Mouse (Mus musculus) thymus, postnatal 36 days (tissue): ENCODE results near the gene Asrgl1.
"Not testable (repeated sequence)": the region's sequence is repeated elsewhere in the genome, so short reads cannot be mapped to it uniquely, and the experiment has no call there.

ENCODE experiments used
- DNase-seq, 2 experiments: peaks; one replicate each; pipeline ENCODE4 v3.0.0; 2022; ENCODE audit warnings: mixed read lengths in 2 of 2

The Asrgl1 gene

GRCm38 (mm10) chr19:9135512-9136331, at the start of gene Asrgl1:
Asrgl1 (minus strand) TSS chr19:9135636.
- DNase-seq: peak; percentile 91 to 94

- DNase-seq: no peak
These were observed 10.8 kb upstream of the Asrgl1 start for GRCm38 (mm10) chr19:9146214-9146613.

DNA sequence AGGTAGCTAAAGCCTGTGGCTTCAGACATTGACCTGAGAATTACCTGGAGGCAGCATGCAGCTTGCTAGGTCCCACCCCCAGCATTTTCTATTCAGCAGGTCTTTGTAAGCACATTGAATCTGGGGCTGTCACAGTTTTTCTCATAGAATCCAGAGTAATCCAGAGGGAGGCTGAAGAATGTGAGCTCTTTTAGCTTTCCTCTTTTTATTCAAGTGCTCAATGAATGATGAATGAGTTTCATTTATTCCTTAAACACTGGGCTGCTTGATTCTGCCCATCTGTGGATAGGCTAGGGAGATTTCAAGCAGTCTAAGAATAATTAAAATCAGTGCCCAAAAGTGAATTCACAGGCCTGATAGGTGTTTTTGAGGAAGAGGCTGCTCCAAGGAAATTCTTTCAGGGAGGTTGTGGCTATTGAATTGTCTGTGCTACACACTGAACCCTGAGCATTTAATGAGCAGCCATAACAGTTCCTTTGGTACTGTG, 8.2 kb upstream of the Asrgl1 start:
- no peak for DNase-seq

DNA sequence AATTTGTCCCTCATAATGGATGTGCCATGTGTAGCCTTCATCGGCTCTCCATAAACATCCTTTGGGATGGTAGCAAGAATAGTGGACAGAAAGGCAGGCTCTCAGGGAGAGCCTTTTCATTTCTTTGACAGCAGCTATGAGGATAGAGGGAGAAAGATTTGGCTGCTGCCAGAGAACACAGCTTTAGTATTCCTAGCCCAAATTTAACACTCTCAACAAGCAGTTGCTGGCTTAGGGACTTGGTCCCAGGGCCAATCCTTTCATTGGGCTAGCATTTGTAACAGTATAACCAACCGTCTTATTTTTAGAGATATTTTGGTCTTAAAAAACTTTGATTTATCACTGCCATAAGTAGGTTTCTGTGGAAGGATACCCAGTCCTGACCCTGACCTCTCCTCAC, 7.8 kb upstream of the Asrgl1 start:
- no peak for DNase-seq

DNA sequence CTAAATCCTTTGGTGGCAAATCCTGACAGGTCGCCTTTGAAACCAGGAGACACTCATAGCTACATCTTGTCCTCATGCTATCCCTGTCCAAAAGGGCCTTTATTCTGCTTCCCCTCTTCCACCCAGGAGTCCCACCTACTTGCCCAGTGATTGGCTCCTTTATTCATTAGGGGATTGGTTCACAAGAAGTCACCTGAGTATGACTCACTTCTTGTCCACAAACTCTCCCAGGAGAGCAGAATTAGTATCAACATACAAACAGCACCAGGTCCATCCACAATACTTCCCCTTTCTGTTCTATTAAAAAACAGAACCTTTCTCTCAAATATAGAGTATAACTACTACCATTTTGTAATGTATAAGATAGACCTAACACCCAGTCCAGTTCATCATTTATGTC, 4.9 kb upstream of the Asrgl1 start:
- DNase-seq: not testable (repeated sequence)

- DNase-seq: no peak
These were observed 1.7 kb upstream of the Asrgl1 start for GRCm38 (mm10) chr19:9137159-9137558.

- DNase-seq: peak; percentile 38 to 48
These were observed 507 bp downstream of the Asrgl1 start for GRCm38 (mm10) chr19:9134746-9135511.

GRCm38 (mm10) chr19:9129996-9130395, 5.4 kb downstream of the Asrgl1 start:
- no peak for DNase-seq

- no peak for DNase-seq
These were observed 6.8 kb downstream of the Asrgl1 start for GRCm38 (mm10) chr19:9128499-9129194.

DNA sequence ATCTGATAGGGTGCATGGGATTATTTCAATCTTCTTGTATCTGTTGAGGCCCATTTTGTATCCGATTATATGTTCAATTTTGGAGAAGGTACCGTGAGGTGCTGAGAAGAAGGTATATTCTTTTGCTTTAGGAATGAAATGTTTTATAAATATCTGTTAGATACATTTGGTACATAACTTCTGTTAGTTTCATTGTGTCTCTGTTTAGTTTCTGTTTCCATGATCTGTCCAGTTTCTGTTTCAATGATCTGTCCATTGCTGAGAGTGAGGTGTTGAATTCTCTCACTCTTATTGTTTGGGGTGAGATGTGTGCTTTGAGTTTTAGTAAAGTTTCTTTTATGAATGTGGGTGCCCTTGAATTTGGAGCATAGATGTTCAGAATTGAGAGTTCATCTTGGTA, 11.4 kb downstream of the Asrgl1 start:
- not testable (repeated sequence) for DNase-seq

DNA sequence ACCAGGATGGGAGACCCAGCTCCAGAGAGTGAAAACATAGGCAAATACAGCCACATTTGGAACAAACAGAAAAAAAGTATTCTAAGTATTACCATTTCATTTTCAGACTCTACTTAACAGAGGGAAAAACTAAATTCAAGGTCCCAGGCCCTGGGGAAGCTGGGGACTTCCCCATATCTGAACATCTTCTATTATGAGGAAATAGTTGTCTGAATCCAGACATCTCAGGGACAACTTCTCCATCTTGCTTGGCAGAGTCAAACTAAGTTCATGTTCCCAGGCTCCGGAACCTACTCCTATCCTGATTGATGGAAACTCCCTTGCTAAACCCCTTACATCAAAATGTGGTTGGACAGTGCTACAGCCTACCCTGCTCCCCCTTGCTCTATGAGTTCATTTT, 13.0 kb downstream of the Asrgl1 start:
- DNase-seq: no peak

DNA sequence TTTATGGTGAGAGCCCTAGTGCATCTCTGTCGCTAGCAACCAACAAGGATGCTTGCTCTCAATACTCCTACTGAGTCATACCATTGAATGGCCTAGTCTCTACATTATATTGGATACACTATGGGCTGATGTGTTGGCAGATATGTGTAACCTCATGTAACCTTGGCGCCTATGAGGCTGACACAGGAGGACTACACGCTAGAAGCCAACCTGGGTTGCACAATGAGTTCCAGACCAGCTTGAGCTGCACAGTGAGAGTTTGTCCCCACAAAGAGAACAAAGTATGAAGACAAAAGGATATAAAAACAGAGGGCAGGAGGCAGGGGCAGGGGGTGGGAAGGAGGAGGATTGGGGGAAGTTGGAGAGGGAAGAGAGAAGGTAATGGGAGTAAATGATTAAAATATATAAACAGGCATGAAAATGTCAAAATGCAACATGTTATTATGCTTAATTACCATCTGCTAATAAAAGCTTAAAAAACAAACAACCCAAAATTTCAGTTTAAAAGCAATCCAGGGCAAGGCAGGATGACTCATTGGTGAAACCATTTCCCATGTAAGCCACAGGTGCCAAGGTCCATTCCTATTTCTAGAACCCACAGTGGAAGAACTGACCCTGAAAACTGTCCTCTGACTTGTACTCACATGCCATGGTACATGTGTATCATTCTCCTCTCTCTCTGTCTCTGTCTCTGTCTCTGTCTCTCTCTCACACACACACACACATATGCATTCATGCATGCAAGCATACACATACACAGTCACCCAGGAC, 15.6 kb downstream of the Asrgl1 start:
- no peak for DNase-seq

DNA sequence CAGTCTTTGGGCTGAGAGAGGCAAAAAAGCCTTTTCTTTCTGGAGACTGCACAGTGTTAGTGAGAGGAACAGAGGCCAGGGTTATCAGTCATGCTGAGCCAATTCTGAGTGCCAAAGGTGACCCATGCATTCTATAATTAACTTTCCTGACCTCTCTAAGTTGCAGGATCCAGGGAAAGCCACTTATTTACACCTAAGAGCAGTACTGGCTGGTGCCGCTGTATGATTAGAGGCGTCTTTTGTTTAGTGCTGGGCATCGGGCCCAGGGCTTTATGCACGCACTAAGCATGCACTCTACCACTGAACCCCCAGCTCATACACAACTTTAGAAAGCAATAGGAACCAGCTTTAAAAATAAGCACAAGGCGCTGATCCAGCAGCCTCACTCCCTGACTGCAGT, 18.2 kb downstream of the Asrgl1 start:
- no peak for DNase-seq

DNA sequence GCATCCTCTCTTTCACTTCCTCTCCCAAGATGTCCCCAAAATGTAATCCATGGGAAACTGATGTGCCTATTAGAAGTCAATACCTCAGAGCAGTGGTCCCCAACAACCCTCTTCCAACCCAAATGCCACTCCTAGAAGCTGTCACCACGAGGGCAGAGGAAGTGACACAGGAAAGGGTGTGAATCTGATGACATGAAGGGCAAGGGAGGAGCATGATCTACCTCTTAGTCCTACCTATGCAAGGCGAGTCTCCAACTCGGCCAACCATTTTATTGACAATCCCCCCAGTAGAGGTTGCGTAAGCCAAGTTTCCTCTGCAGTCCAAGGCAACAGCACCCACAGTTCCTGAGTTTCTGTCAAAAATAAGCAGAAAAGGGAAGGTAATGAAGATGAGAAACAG, 19.2 kb downstream of the Asrgl1 start:
- no peak for DNase-seq

DNA sequence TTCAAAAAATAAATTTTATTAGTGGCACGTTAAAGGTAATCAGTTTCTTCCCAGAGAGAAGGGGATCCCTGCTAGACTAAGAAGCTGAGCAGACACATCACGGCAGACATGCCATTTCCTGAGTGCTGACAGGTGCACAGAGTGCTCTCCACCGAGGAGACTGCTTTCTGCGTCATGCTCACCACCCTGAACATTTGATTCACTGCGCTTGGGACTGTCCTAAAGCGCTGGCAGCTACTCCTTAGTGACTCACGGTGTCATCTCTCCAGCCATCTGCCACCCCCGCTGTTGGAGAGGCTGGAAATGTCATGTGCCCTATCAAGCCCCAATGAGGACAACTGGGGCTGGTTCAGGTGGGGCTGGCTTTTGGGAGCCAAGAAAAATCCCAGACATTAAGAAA, 23.4 kb downstream of the Asrgl1 start:
- DNase-seq: no peak

- DNase-seq: peak in 1 of 2 experiments; percentile 19
These were observed 25.1 kb downstream of the Asrgl1 start for GRCm38 (mm10) chr19:9110182-9110869.

DNA sequence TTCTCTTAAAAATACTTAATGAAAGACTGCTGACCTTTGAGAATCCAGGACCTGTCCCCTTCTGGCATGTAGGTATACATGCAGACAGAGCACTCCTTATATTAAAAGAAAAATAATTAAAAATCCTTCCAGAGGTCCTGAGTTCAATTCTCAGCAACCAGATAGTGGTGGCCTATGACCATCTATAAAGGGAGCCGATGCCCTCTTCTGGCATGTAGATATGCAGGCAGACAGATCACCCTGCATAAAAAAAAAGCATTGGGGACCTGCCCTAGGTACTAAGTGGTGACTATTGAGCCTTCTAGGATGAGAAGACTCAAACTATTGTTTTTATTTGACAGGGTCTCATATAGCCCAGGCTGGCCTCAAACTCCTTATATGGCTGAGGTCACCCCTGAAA, 26.9 kb downstream of the Asrgl1 start:
- no peak for DNase-seq

DNA sequence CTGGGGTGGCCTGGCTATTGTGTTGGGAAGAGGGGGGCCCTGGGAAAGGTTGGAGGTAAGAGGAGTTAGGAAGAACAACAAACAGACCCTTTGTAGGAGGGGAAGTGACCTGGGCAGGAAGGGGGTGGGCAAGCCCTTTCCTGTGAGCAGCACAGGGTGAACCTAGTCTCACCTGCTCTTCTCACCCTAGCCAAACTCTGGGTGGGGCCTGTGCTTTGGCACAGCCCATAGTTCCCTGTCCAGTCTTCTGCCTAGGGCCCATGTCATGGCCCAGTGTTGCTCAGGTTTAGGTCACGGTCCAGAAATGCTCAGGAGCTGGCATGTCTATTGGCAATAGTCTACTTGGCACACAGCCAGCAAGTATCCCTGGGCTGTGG, 28.1 kb downstream of the Asrgl1 start:
- no peak for DNase-seq

- DNase-seq: no peak
These were observed 28.6 kb downstream of the Asrgl1 start for GRCm38 (mm10) chr19:9106751-9107378.

- DNase-seq: no peak
These were observed 29.3 kb downstream of the Asrgl1 start for GRCm38 (mm10) chr19:9106096-9106495.

GRCm38 (mm10) chr19:9105101-9105685, 30.2 kb downstream of the Asrgl1 start:
- no peak for DNase-seq
